Comparison of ENCODE assay signal across 8 mouse cellular contexts in the genomic region with DNA sequence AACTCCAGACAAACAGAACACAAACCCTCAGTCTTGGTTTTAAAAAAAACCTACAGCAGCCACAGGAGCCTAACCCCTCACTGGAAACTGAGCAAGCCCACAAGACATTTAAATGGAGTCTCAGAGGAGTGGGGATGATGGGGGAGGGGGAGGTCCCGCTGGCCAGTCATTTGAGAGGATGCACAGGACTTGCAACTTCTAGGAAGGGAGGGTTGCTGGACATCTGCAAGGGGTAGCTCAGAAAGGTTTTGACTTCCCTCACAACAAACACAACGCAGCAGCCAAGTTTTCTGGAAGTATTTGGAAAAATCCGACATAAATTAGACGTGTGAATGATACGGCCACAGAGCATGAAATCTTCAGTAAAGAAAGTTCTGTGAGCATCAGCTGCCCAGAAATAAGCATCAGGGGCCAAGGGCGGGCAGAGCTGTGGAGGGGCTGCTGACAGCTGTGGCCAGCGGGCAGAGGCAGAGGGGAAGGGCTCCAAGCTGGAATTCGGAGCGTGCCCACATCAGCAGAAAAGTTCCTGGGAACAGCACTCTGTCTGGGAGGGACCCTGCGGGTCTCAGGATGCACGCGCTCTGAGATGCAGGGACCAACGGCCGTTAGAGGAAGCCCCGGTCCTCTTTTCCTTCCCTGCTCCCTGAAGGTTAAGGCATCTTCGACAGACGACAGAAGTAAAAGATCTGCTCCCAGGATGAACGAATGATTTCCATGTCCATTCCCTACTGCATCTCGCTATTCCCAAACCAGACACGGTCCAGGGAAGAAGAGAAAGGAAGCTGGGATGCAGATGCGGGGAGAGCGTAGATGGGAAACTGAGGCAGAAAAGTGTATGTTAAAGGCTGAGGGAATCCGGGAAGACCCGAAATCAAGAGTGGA. TPM values are rescaled to one million over a fixed set of nuclear protein-coding genes. Genes with fewer than 3 reads are reported as not detected.
DNase-seq lines count a peak whose midpoint lies in the region; ATAC-seq and TF ChIP-seq lines count a peak whose summit lies in the region.

No protein-coding gene starts in this region.

- DNase-seq in left cerebral cortex, adult 2 months (ENCODE audit: extremely low spot score in 1 of 2, low spot score in 2 of 2): no peak
- no peak for DNase-seq in left cerebral cortex, adult 9 months (ENCODE audit: low spot score in 2 of 2)
- DNase-seq in brain, embryonic 14.5 days (ENCODE audit: low read depth): peak; percentile 78
- peak; percentile 29 to 41 for DNase-seq in kidney, postnatal 36 days
- DNase-seq in urinary bladder, postnatal 25 days (ENCODE audit: low spot score): no peak
- DNase-seq in right cerebral cortex, adult 2 months (ENCODE audit: low spot score in 2 of 2): no peak

- H3K4me2 ChIP-seq in heart, embryonic 11.5 days: peak overlapping the region; percentile 94
- H3K4me2 ChIP-seq in midbrain, embryonic 12.5 days (replicated peaks): peak overlapping the region; percentile 87

- 0 out of 2 replicates have a peak, but pooled peaks cover 6% of the 10 kb centered on the region for H3K4me1 ChIP-seq in heart, embryonic 11.5 days (ENCODE audit: control insufficient read depth, insufficient read depth, low read length)
- peaks cover 21% of the 10 kb centered on the region for H3K4me1 ChIP-seq in midbrain, embryonic 12.5 days

- no peak for TF ChIP-seq POLR2A in brain, embryonic 14.5 days (IDR thresholded peaks at IDR 0.05; ENCODE audit: borderline replicate concordance, extremely low read depth, insufficient read depth, insufficient read length, poor library complexity, severe bottlenecking)

- no peak for TF ChIP-seq CTCF in left cerebral cortex, adult 2 months (IDR thresholded peaks at IDR 0.05)
- no peak for TF ChIP-seq CTCF in brain, embryonic 14.5 days (IDR thresholded peaks at IDR 0.05; ENCODE audit: borderline replicate concordance, extremely low read depth, insufficient read depth, insufficient read length)

- H3K9me3 ChIP-seq in heart, embryonic 11.5 days (replicated peaks; ENCODE audit: control insufficient read depth, low read length): no peaks in the 10 kb centered on the region
- H3K9me3 ChIP-seq in midbrain, embryonic 12.5 days: no peaks in the 10 kb centered on the region

- intact Hi-C loops in left cerebral cortex, adult 2 months (cut with DNase I): loop anchor here (5.0 kb wide), 5 partner anchors 53 to 267 kb away; partner anchors contain the start of gene Fjx1

- peak overlapping the region; percentile 61 for H3K4me3 ChIP-seq in left cerebral cortex, adult 2 months
- peak overlapping the region; percentile 77 for H3K4me3 ChIP-seq in heart, embryonic 11.5 days (ENCODE audit: low read depth, low read length)
- H3K4me3 ChIP-seq in midbrain, embryonic 12.5 days: peak overlapping the region; percentile 85

- no peak for ATAC-seq in heart, embryonic 11.5 days (replicated peaks; ENCODE audit: insufficient number of reproducible peaks, low FRiP score, low TSS enrichment)
- peak; percentile 39 for ATAC-seq in midbrain, embryonic 12.5 days (ENCODE audit: low FRiP score, low read depth)

- no peaks in the 10 kb centered on the region for H3K27me3 ChIP-seq in heart, embryonic 11.5 days (ENCODE audit: control insufficient read depth, insufficient read depth, low read length)
- H3K27me3 ChIP-seq in midbrain, embryonic 12.5 days: no peaks in the 10 kb centered on the region

- no peaks in the 10 kb centered on the region for H3K36me3 ChIP-seq in heart, embryonic 11.5 days (ENCODE audit: control insufficient read depth, insufficient read depth, low read length)
- H3K36me3 ChIP-seq in midbrain, embryonic 12.5 days: no peaks in the 10 kb centered on the region

- 1% methylated on average over 24 of the region's 24 CpGs for whole genome bisulfite sequencing in heart, embryonic 11.5 days (ENCODE audit: insufficient replicate concordance)
- WGBS in midbrain, embryonic 12.5 days: under 1% methylated on average over 24 of the region's 24 CpGs

- H3K9ac ChIP-seq in heart, embryonic 11.5 days (ENCODE audit: low read depth, low read length): peak overlapping the region; percentile 81
- H3K9ac ChIP-seq in midbrain, embryonic 12.5 days (replicated peaks): peak overlapping the region; percentile 89

- H3K27ac ChIP-seq in left cerebral cortex, adult 2 months: peak overlapping the region; percentile 89
- H3K27ac ChIP-seq in heart, embryonic 11.5 days (ENCODE audit: low read depth, low read length): peak overlapping the region; percentile 69
- peak overlapping the region; percentile 91 for H3K27ac ChIP-seq in midbrain, embryonic 12.5 days (replicated peaks)

RNA-seq across cellular contexts. Expression of gene Ldlrad3, which starts 0.9 kb away (rescaled TPM):
- 10 to 100 TPM in 1 of 2 experiments, 1 to 10 TPM in 1; 9.1 to 10.3 TPM for total RNA-seq in left cerebral cortex, adult 2 months (2021)
- 16.6 and 26.2 TPM in 2 replicates for polyA plus RNA-seq in brain, embryonic 14.5 days (2012; rRNA removed)
- 19.0 and 19.2 TPM in 2 replicates for polyA plus RNA-seq in heart, embryonic 11.5 days (2014; fragmentation: Nextera tagmentation; extraction: Ambion mirVana)
- 58.8 and 60.0 TPM in 2 replicates for polyA plus RNA-seq in midbrain, embryonic 12.5 days (2016; fragmentation: Nextera tagmentation; extraction: Ambion mirVana)

Comparison
In these comparisons a context has a peak if more than half of its experiments do, and no peak if none do; other contexts are left out.
1. DNase-seq: peak in brain, embryonic 14.5 days (single experiment) and kidney, postnatal 36 days (2 of 2); none in left cerebral cortex, adult 2 months (0 of 2), left cerebral cortex, adult 9 months (0 of 2), urinary bladder, postnatal 25 days (single experiment) and right cerebral cortex, adult 2 months (0 of 2).
2. Peak in every context shown above with its lines, with median percentiles within 50 percentile points of each other: H3K27ac ChIP-seq and H3K4me3 ChIP-seq.